Mouse (Mus musculus): Measurements from ENCODE around the gene Srrm4. TPM values are rescaled to one million over a fixed set of nuclear protein-coding genes. Genes with fewer than 3 reads are reported as not detected.

The Srrm4 gene
- polyA plus RNA-seq, 1 experiment from 2014 or later = 0.18 TPM

DNA sequence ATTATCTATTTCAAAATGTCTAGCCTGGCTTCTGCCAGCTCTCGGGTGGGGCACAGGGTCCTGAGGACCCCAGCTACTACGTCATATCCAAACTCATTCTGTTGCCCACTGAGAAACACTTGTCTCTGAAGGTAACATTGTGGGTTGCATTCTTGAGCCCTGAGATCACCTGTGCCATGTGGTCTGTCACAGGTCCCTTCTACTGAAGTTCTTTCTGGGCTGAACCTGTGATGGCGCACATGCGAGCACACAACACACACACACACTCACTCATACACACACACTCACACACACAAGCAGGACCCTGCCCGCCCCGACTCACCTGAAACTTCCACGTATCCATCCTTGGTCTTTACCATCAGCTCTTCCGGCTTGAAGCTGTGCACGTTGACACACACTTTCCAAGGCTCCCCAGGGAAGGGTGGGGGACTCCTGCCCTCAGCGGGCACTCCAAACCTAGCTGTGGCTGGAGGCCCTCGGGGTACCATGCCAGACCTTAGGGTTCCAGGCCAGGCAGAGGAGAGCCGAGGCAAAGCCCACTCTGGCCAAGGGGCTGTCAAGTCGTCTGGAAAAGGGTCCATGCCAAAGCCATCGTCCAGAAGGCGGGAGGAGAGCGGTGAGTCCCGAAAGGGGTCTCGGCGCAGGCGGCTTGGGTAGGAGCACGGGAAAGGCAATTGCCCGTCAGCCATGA is 169.7 kb downstream of the Srrm4 start:
- ATAC-seq (ENCODE audit: insufficient read depth) (peak; percentile 18; the same call in 1 of the 2 replicates), DNase-seq (peak; percentile 31)
- Histone ChIP-seq H3K4me3 (ENCODE audit: low read depth, low read length) (peak overlapping the region; percentile 35), H3K27ac (ENCODE audit: low read depth) (peak overlapping the region; percentile 75; the same call in 1 of the 2 replicates), H3K36me3 (ENCODE audit: insufficient read depth) (no peaks in the 10 kb centered on the region), H3K9ac (peak overlapping the region; percentile 60), H3K4me1 (ENCODE audit: insufficient read depth) (peaks cover 23% of the 10 kb centered on the region), H3K4me2 (peak overlapping the region; percentile 72), H3K27me3 (ENCODE audit: insufficient read depth, low read length) (no peaks in the 10 kb centered on the region), H3K9me3 (ENCODE audit: low read depth, low read length) (no peaks in the 10 kb centered on the region)
- 47% methylated on average over 22 of the region's 22 CpGs for whole genome bisulfite sequencing
- TF ChIP-seq CTCF (IDR thresholded peaks at IDR 0.05; ENCODE audit: low read depth) = no peak

DNA sequence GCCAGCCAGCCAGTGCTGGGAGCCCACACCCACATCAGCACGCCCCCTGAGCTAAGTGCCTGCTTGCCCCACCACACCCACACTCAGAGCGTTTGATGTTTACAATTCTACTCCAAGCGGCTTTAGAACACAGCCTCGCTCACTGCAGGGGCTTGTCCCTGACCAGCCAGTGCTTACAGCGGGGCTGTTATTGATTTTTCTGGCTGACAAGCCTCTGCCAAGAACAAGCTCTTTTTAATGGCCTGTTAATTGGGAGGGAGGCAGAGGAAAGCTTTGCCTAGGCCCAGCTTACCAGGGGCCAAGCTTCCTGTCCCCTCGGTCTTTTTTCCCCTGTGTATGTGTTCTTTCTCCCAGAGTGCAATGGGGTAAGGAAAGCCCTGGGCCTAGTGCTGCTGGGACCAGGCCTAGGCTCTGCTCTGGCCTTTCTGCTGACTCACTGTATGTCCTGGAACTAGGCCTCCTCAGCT is 170.8 kb downstream of the Srrm4 start:
- peak; percentile 70 for DNase-seq
- peak overlapping the region; percentile 12; the same call in 1 of the 2 replicates for H3K4me3 ChIP-seq (ENCODE audit: low read depth, low read length)
- TF ChIP-seq CTCF (IDR thresholded peaks at IDR 0.05; ENCODE audit: low read depth) = no peak
- H3K4me2 ChIP-seq = peak overlapping the region; percentile 46
- H3K36me3 ChIP-seq (ENCODE audit: insufficient read depth) = no peaks in the 10 kb centered on the region
- 9% methylated on average over 6 of the region's 6 CpGs for WGBS
- H3K27me3 ChIP-seq (ENCODE audit: insufficient read depth, low read length) = no peaks in the 10 kb centered on the region
- peaks cover 29% of the 10 kb centered on the region for H3K4me1 ChIP-seq (ENCODE audit: insufficient read depth)
- peak overlapping the region; percentile 85 for H3K27ac ChIP-seq (ENCODE audit: low read depth)
- peak overlapping the region; percentile 33 for H3K9ac ChIP-seq
- no peaks in the 10 kb centered on the region for H3K9me3 ChIP-seq (ENCODE audit: low read depth, low read length)
- ATAC-seq (ENCODE audit: insufficient read depth) = peak; percentile 77

DNA sequence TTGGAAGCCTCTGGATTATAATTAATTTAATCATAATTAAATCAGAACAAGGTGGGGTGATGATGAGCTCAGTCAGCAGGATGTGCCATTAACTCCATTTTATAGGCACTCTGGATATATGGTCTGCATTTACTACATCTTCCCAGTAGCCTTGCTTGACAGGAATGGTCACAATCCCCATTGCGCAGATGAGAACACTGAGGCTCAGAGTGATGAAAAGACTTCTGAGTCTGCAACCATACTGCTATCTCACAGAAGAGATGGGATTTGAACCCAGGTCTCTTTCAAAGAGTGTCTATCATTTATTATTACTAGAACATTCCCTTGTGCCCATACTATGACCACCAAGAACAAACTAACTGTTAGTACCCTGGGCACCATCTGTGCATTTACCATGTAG is 171.4 kb downstream of the Srrm4 start:
- Histone ChIP-seq H3K4me2 (peak overlapping the region; percentile 46), H3K4me3 (ENCODE audit: low read depth, low read length) (peak overlapping the region; percentile 12; the same call in 1 of the 2 replicates), H3K9ac (no peak overlapping the region), H3K27me3 (ENCODE audit: insufficient read depth, low read length) (no peaks in the 10 kb centered on the region), H3K36me3 (ENCODE audit: insufficient read depth) (no peaks in the 10 kb centered on the region), H3K9me3 (ENCODE audit: low read depth, low read length) (no peaks in the 10 kb centered on the region), H3K27ac (ENCODE audit: low read depth) (peak overlapping the region; percentile 85), H3K4me1 (ENCODE audit: insufficient read depth) (peaks cover 32% of the 10 kb centered on the region)
- no peak for TF ChIP-seq CTCF (IDR thresholded peaks at IDR 0.05; ENCODE audit: low read depth)
- 100% methylated on average over 1 of the region's 1 CpGs for WGBS
- DNase-seq (no peak), ATAC-seq (ENCODE audit: insufficient read depth) (no peak)

DNA sequence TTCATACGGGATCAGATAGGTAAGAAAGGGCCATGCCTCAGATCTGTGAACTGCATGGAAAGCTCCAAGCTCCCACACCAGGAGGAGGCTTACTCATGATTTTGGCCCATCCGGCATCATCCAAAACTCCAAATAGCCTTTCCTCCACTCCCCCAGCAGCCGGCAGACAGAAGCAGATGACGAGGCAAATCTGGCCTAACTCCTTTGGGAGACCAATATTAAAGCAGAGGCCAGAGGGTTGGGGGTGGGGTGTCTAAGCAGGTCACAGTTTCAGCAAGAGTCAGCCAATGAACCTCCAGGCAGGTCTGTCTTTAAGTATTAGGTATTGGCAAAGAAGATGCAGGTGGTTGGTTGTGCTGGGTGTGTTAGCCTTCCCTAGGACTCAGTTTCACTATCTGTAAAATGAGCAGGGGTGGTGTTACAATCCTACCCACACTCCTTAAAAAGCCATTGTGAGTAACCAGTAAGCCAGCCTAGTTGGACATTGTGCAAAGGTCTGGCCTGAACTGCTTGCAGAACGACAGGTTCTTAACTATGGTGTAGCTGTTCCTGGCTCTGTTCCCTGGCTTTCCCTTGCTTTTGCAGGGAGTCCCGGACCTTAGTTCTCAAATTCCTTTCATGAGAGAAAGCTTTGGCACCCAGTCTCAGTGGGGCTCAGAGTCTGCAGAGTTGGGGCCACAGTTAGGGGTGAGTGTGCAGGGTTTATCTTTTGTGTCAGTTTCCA is 172.1 kb downstream of the Srrm4 start:
- Histone ChIP-seq H3K4me3 (ENCODE audit: low read depth, low read length) (no peak overlapping the region), H3K27me3 (ENCODE audit: insufficient read depth, low read length) (no peaks in the 10 kb centered on the region), H3K27ac (ENCODE audit: low read depth) (no peak overlapping the region), H3K9me3 (ENCODE audit: low read depth, low read length) (no peaks in the 10 kb centered on the region), H3K4me2 (peak overlapping the region; percentile 46; the same call in 1 of the 2 replicates), H3K36me3 (ENCODE audit: insufficient read depth) (no peaks in the 10 kb centered on the region), H3K4me1 (ENCODE audit: insufficient read depth) (peaks cover 32% of the 10 kb centered on the region), H3K9ac (no peak overlapping the region)
- ATAC-seq (ENCODE audit: insufficient read depth) = no peak
- no peak for DNase-seq
- WGBS = 67% methylated on average over 6 of the region's 6 CpGs
- no peak for TF ChIP-seq CTCF (IDR thresholded peaks at IDR 0.05; ENCODE audit: low read depth)

DNA sequence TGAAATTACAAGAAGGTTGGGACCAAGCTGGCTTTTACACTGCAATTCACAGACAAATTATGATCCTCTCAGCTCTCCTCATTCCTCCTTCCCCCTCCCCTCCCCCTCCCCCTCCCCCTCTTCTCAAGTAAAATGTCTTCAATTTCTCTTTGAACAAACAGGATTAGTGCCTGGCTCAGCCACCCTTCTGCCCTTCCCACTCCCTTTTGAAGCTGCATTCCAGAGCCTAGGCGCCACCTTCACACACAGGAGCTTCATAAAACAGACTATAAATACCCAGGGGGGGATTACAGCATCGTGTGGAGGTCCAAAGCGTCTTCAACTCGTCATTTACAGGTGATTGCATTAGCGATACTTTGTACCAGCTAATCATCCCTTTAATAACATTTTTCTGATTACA is 175.4 kb downstream of the Srrm4 start:
- H3K36me3 ChIP-seq (ENCODE audit: insufficient read depth) = no peaks in the 10 kb centered on the region
- DNase-seq (peak; percentile 35), ATAC-seq (ENCODE audit: insufficient read depth) (no peak)
- no peak for TF ChIP-seq CTCF (IDR thresholded peaks at IDR 0.05; ENCODE audit: low read depth)
- no peak overlapping the region for H3K4me3 ChIP-seq (ENCODE audit: low read depth, low read length)
- H3K9me3 ChIP-seq (ENCODE audit: low read depth, low read length) = no peaks in the 10 kb centered on the region
- WGBS = 8% methylated on average over 5 of the region's 5 CpGs
- peaks cover 24% of the 10 kb centered on the region for H3K4me1 ChIP-seq (ENCODE audit: insufficient read depth)
- H3K27me3 ChIP-seq (ENCODE audit: insufficient read depth, low read length) = no peaks in the 10 kb centered on the region
- no peak overlapping the region for H3K9ac ChIP-seq
- H3K4me2 ChIP-seq = no peak overlapping the region
- peak overlapping the region; percentile 63 for H3K27ac ChIP-seq (ENCODE audit: low read depth)

DNA sequence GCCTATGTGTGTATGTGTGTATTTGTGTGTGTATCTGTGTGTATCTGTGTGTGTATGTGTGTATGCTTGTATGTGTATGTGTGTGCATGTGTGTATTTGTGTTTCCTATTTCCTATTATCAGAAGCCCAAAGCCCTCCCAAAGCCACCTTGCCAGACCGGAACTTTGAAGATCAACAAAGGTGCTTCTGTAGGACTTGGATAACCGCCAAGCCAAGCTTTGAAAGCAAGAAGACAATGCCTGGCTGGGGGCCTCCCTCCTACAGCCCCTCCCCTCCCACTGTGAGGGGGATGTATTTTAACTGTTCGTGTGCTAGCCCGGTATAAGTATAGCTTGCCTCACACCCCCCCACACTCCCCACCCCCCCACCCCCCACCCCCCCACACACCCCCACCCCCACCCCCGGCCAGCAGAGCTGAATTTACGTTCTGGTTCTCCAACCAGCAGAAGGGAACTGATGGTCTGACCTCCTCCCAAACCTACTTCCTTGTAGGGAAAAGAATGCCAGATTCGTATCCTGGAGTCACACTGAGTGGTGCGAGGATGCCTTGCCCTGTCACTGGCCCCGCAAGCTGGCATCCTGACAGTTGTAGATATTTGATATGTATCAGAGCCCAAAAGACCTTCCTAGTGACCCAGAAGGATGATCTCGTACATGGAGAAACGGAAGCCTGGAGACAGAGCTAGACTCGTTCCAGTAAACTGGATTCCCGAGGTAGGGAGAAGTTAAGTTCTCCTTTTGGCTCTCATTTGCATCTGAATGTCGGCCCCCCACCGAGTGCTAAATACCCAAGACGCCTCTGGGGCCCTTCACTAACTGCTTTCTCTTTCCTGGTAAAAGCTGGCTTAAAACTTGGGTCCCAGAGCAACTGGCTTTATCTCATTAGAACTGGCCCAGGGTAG is 181.7 kb downstream of the Srrm4 start:
- peak overlapping the region; percentile 38; the same call in 1 of the 2 replicates for H3K27ac ChIP-seq (ENCODE audit: low read depth)
- ATAC-seq (ENCODE audit: insufficient read depth) = 0 out of 2 replicates have a peak, but pooled peaks have one; percentile 18
- H3K4me3 ChIP-seq (ENCODE audit: low read depth, low read length) = no peak overlapping the region
- WGBS = 6% methylated on average over 16 of the region's 16 CpGs
- H3K27me3 ChIP-seq (ENCODE audit: insufficient read depth, low read length) = no peaks in the 10 kb centered on the region
- H3K4me2 ChIP-seq = no peak overlapping the region
- TF ChIP-seq CTCF (IDR thresholded peaks at IDR 0.05; ENCODE audit: low read depth) = no peak
- no peaks in the 10 kb centered on the region for H3K36me3 ChIP-seq (ENCODE audit: insufficient read depth)
- H3K4me1 ChIP-seq (ENCODE audit: insufficient read depth) = peaks cover 11% of the 10 kb centered on the region
- peak; percentile 80 for DNase-seq
- no peak overlapping the region for H3K9ac ChIP-seq
- H3K9me3 ChIP-seq (ENCODE audit: low read depth, low read length) = no peaks in the 10 kb centered on the region
